Mouse (Mus musculus): ENCODE results near the gene Thbd. TPM values are rescaled to one million over a fixed set of nuclear protein-coding genes. Genes with fewer than 3 reads are reported as not detected.

Thbd gene
- polyA plus RNA-seq, 1 experiment from 2014 or later, result 6.0 TPM

- no peaks in the 10 kb centered on the region for H3K9me3 ChIP-seq (ENCODE audit: control insufficient read depth, low read length)
- no peaks in the 10 kb centered on the region for H3K36me3 ChIP-seq (ENCODE audit: control insufficient read depth, insufficient read depth, low read length)
- no peaks in the 10 kb centered on the region for H3K4me1 ChIP-seq (replicated peaks; ENCODE audit: control insufficient read depth, insufficient read depth, low read length)
- H3K4me2 ChIP-seq (ENCODE audit: low read depth, low read length, severe bottlenecking), result no peak overlapping the region
- 80% methylated on average over 3 of the region's 3 CpGs for WGBS
- no peak overlapping the region for H3K9ac ChIP-seq (ENCODE audit: low read length)
- ATAC-seq (replicated peaks; ENCODE audit: low FRiP score), result no peak
- no peak overlapping the region for H3K4me3 ChIP-seq (ENCODE audit: low read depth, low read length)
- no peak overlapping the region for H3K27ac ChIP-seq (ENCODE audit: low read depth, low read length)
- no peak for DNase-seq (ENCODE audit: low spot score)
- no peaks in the 10 kb centered on the region for H3K27me3 ChIP-seq (ENCODE audit: control insufficient read depth, insufficient read depth, low read length)
Observed at GRCm38 (mm10) chr2:148386476-148386875, 21.5 kb downstream of the Thbd start.

GRCm38 (mm10) chr2:148381076-148381475, 26.9 kb downstream of the Thbd start:
- no peak overlapping the region for H3K9ac ChIP-seq (ENCODE audit: low read length)
- H3K36me3 ChIP-seq (ENCODE audit: control insufficient read depth, insufficient read depth, low read length), result no peaks in the 10 kb centered on the region
- no peak overlapping the region for H3K27ac ChIP-seq (ENCODE audit: low read depth, low read length)
- no peak overlapping the region for H3K4me2 ChIP-seq (ENCODE audit: low read depth, low read length, severe bottlenecking)
- no peaks in the 10 kb centered on the region for H3K27me3 ChIP-seq (ENCODE audit: control insufficient read depth, insufficient read depth, low read length)
- H3K9me3 ChIP-seq (ENCODE audit: control insufficient read depth, low read length), result no peaks in the 10 kb centered on the region
- 78% methylated on average over 2 of the region's 2 CpGs for WGBS
- no peak for DNase-seq (ENCODE audit: low spot score)
- ATAC-seq (replicated peaks; ENCODE audit: low FRiP score), result no peak
- no peaks in the 10 kb centered on the region for H3K4me1 ChIP-seq (replicated peaks; ENCODE audit: control insufficient read depth, insufficient read depth, low read length)
- no peak overlapping the region for H3K4me3 ChIP-seq (ENCODE audit: low read depth, low read length)

GRCm38 (mm10) chr2:148379899-148380413, 28.0 kb downstream of the Thbd start:
- no peaks in the 10 kb centered on the region for H3K9me3 ChIP-seq (ENCODE audit: control insufficient read depth, low read length)
- H3K9ac ChIP-seq (ENCODE audit: low read length), result no peak overlapping the region
- H3K36me3 ChIP-seq (ENCODE audit: control insufficient read depth, insufficient read depth, low read length), result no peaks in the 10 kb centered on the region
- 93% methylated on average over 1 of the region's 1 CpGs for WGBS
- DNase-seq (ENCODE audit: low spot score) (no peak), ATAC-seq (replicated peaks; ENCODE audit: low FRiP score) (no peak)
- no peaks in the 10 kb centered on the region for H3K27me3 ChIP-seq (ENCODE audit: control insufficient read depth, insufficient read depth, low read length)
- H3K27ac ChIP-seq (ENCODE audit: low read depth, low read length), result no peak overlapping the region
- no peaks in the 10 kb centered on the region for H3K4me1 ChIP-seq (replicated peaks; ENCODE audit: control insufficient read depth, insufficient read depth, low read length)
- H3K4me2 ChIP-seq (ENCODE audit: low read depth, low read length, severe bottlenecking), result no peak overlapping the region
- no peak overlapping the region for H3K4me3 ChIP-seq (ENCODE audit: low read depth, low read length)

GRCm38 (mm10) chr2:148378817-148379342, 29.1 kb downstream of the Thbd start:
- Histone ChIP-seq H3K4me3 (ENCODE audit: low read depth, low read length) (no peak overlapping the region), H3K9ac (ENCODE audit: low read length) (no peak overlapping the region), H3K9me3 (ENCODE audit: control insufficient read depth, low read length) (no peaks in the 10 kb centered on the region), H3K36me3 (ENCODE audit: control insufficient read depth, insufficient read depth, low read length) (no peaks in the 10 kb centered on the region), H3K4me2 (ENCODE audit: low read depth, low read length, severe bottlenecking) (no peak overlapping the region), H3K27me3 (ENCODE audit: control insufficient read depth, insufficient read depth, low read length) (no peaks in the 10 kb centered on the region), H3K27ac (ENCODE audit: low read depth, low read length) (no peak overlapping the region), H3K4me1 (replicated peaks; ENCODE audit: control insufficient read depth, insufficient read depth, low read length) (no peaks in the 10 kb centered on the region)
- DNase-seq (ENCODE audit: low spot score) (no peak), ATAC-seq (replicated peaks; ENCODE audit: low FRiP score) (no peak)
- WGBS, result 89% methylated on average over 1 of the region's 1 CpGs

- H3K4me1 ChIP-seq (replicated peaks; ENCODE audit: control insufficient read depth, insufficient read depth, low read length), result no peaks in the 10 kb centered on the region
- no peaks in the 10 kb centered on the region for H3K36me3 ChIP-seq (ENCODE audit: control insufficient read depth, insufficient read depth, low read length)
- no peak overlapping the region for H3K27ac ChIP-seq (ENCODE audit: low read depth, low read length)
- no peak overlapping the region for H3K4me2 ChIP-seq (ENCODE audit: low read depth, low read length, severe bottlenecking)
- WGBS, result 74% methylated on average over 10 of the region's 10 CpGs
- ATAC-seq (replicated peaks; ENCODE audit: low FRiP score) (peak; percentile 63; the same call in 1 of the 2 replicates), DNase-seq (ENCODE audit: low spot score) (peak; percentile 68)
- H3K27me3 ChIP-seq (ENCODE audit: control insufficient read depth, insufficient read depth, low read length), result no peaks in the 10 kb centered on the region
- H3K9ac ChIP-seq (ENCODE audit: low read length), result no peak overlapping the region
- no peak overlapping the region for H3K4me3 ChIP-seq (ENCODE audit: low read depth, low read length)
- no peaks in the 10 kb centered on the region for H3K9me3 ChIP-seq (ENCODE audit: control insufficient read depth, low read length)
Observed at GRCm38 (mm10) chr2:148375326-148376150, 32.5 kb downstream of the Thbd start.

- Histone ChIP-seq H3K9ac (ENCODE audit: low read length) (no peak overlapping the region), H3K4me3 (ENCODE audit: low read depth, low read length) (no peak overlapping the region), H3K27me3 (ENCODE audit: control insufficient read depth, insufficient read depth, low read length) (no peaks in the 10 kb centered on the region), H3K27ac (ENCODE audit: low read depth, low read length) (no peak overlapping the region), H3K36me3 (ENCODE audit: control insufficient read depth, insufficient read depth, low read length) (no peaks in the 10 kb centered on the region), H3K4me2 (ENCODE audit: low read depth, low read length, severe bottlenecking) (no peak overlapping the region), H3K9me3 (ENCODE audit: control insufficient read depth, low read length) (no peaks in the 10 kb centered on the region), H3K4me1 (replicated peaks; ENCODE audit: control insufficient read depth, insufficient read depth, low read length) (no peaks in the 10 kb centered on the region)
- ATAC-seq (replicated peaks; ENCODE audit: low FRiP score), result no peak
- DNase-seq (ENCODE audit: low spot score), result no peak
- 80% methylated on average over 2 of the region's 2 CpGs for WGBS
Observed at GRCm38 (mm10) chr2:148373602-148374071, 34.4 kb downstream of the Thbd start.

GRCm38 (mm10) chr2:148371743-148372630, 36.0 kb downstream of the Thbd start:
- Histone ChIP-seq H3K9me3 (ENCODE audit: control insufficient read depth, low read length) (no peaks in the 10 kb centered on the region), H3K4me2 (ENCODE audit: low read depth, low read length, severe bottlenecking) (no peak overlapping the region), H3K9ac (ENCODE audit: low read length) (no peak overlapping the region), H3K4me3 (ENCODE audit: low read depth, low read length) (no peak overlapping the region), H3K27me3 (ENCODE audit: control insufficient read depth, insufficient read depth, low read length) (no peaks in the 10 kb centered on the region), H3K4me1 (replicated peaks; ENCODE audit: control insufficient read depth, insufficient read depth, low read length) (no peaks in the 10 kb centered on the region), H3K36me3 (ENCODE audit: control insufficient read depth, insufficient read depth, low read length) (no peaks in the 10 kb centered on the region), H3K27ac (ENCODE audit: low read depth, low read length) (no peak overlapping the region)
- 84% methylated on average over 4 of the region's 4 CpGs for WGBS
- DNase-seq (ENCODE audit: low spot score), result no peak
- no peak for ATAC-seq (replicated peaks; ENCODE audit: low FRiP score)

GRCm38 (mm10) chr2:148365227-148365626, 42.8 kb downstream of the Thbd start:
- DNase-seq (ENCODE audit: low spot score) (no peak), ATAC-seq (replicated peaks; ENCODE audit: low FRiP score) (no peak)
- H3K27ac ChIP-seq (ENCODE audit: low read depth, low read length), result no peak overlapping the region
- no peaks in the 10 kb centered on the region for H3K9me3 ChIP-seq (ENCODE audit: control insufficient read depth, low read length)
- 51% methylated on average over 1 of the region's 1 CpGs for WGBS
- no peaks in the 10 kb centered on the region for H3K4me1 ChIP-seq (replicated peaks; ENCODE audit: control insufficient read depth, insufficient read depth, low read length)
- no peaks in the 10 kb centered on the region for H3K27me3 ChIP-seq (ENCODE audit: control insufficient read depth, insufficient read depth, low read length)
- no peak overlapping the region for H3K9ac ChIP-seq (ENCODE audit: low read length)
- no peak overlapping the region for H3K4me2 ChIP-seq (ENCODE audit: low read depth, low read length, severe bottlenecking)
- H3K4me3 ChIP-seq (ENCODE audit: low read depth, low read length), result no peak overlapping the region
- H3K36me3 ChIP-seq (ENCODE audit: control insufficient read depth, insufficient read depth, low read length), result no peaks in the 10 kb centered on the region

Data from forebrain, embryonic 11.5 days (tissue).